In genomic region chr11:49958017-49958416, GRCm38 (mm10) we compare ENCODE assay signal across 19 mouse cellular contexts. TPM values are rescaled to one million over a fixed set of nuclear protein-coding genes. Genes with fewer than 3 reads are reported as not detected.
"Had no signal": no experiment of that assay in that cellular context is flagged by ENCODE, and none has a peak within 500 bp of the region (broad histone marks: within the 10 kb centered on the region; RNA-seq: fewer than 3 reads in every experiment).

No protein-coding gene starts in this region.

- H3K4me1 ChIP-seq: liver, embryonic 13.5 days; neural tube, embryonic 12.5 days; neural tube, embryonic 15.5 days; stomach, embryonic 15.5 days had no signal

- H3K36me3 ChIP-seq: liver, embryonic 13.5 days; neural tube, embryonic 12.5 days; neural tube, embryonic 15.5 days; stomach, embryonic 15.5 days had no signal

- DNase-seq: kidney, postnatal 25 days; layer of hippocampus, adult 9-11 months; liver, embryonic 13.5 days; lung, adult 2 months; lung, postnatal 14 days; lung, postnatal 4 days; midbrain, embryonic 14.5 days; right cerebral cortex, postnatal 25 days; spleen, adult 18-20 months; thymus, postnatal 25 days had no signal

- H3K9ac ChIP-seq: liver, embryonic 13.5 days; neural tube, embryonic 12.5 days; neural tube, embryonic 15.5 days; stomach, embryonic 15.5 days had no signal

- H3K9me3 ChIP-seq: liver, embryonic 13.5 days; neural tube, embryonic 12.5 days; neural tube, embryonic 15.5 days; stomach, embryonic 15.5 days had no signal

- H3K4me3 ChIP-seq: layer of hippocampus, adult 2 months; liver, embryonic 13.5 days; neural tube, embryonic 12.5 days; neural tube, embryonic 15.5 days; stomach, embryonic 15.5 days had no signal

- H3K27me3 ChIP-seq: stomach, embryonic 15.5 days had no signal

- H3K27ac ChIP-seq: kidney, postnatal 0 days; layer of hippocampus, adult 2 months; liver, embryonic 13.5 days; neural tube, embryonic 12.5 days; neural tube, embryonic 15.5 days; stomach, embryonic 15.5 days had no signal

RNA-seq across cellular contexts. Expression of gene Rasgef1c, which starts 56.4 kb away (rescaled TPM):
- total RNA-seq: liver, adult 2 months had no signal
- polyA plus RNA-seq: kidney, embryonic 14.5 days; liver, adult 2 months; liver, embryonic 13.5 days; liver, embryonic 16.5 days; lung, embryonic 16.5 days had no signal
